Mouse (Mus musculus): ENCODE measurements around the gene Cyp39a1. TPM values are rescaled to one million over a fixed set of nuclear protein-coding genes. Genes with fewer than 3 reads are reported as not detected.

Cyp39a1 gene
- total RNA-seq, 1 experiment from 2014 or later: 4.2 TPM

DNA sequence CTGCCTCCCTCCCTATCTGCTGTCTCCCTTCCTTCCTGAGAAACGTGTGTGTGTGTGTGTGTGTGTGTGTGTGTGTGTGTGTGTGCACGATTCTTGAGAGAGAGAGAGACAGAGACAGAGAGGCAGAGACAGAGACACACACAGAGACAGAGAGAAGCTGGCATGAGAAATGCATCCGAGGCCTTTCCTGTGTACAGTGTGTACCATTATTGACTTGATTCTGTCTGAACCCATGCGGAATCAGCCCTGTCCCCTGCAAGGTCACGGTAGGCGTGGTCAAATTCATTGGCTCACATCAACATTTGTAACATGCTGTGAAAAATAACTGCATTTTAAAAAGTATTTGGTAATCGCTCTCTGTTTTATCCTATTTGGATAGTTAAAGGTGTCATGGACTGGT, 16.9 kb downstream of the Cyp39a1 start:
- DNase-seq: no peak

DNA sequence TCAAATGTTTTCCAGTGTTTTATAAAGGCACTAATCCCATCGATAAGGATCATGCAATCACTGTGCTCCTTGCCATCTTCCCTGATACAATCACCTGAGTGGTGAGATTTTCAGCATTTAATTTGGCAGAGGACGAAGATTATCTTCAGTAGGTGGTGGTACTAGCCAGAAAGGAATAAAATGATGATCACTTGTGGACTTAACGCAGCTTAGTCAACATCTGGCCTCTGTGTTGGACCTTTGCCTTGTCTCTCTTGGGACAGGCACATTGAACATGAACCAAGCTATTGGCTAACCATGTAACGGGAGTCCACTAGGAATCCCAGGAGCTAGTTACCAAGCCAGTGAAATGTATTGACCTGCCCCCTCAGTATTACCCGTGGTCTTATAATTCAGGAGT, 17.4 kb downstream of the Cyp39a1 start:
- DNase-seq: no peak

DNA sequence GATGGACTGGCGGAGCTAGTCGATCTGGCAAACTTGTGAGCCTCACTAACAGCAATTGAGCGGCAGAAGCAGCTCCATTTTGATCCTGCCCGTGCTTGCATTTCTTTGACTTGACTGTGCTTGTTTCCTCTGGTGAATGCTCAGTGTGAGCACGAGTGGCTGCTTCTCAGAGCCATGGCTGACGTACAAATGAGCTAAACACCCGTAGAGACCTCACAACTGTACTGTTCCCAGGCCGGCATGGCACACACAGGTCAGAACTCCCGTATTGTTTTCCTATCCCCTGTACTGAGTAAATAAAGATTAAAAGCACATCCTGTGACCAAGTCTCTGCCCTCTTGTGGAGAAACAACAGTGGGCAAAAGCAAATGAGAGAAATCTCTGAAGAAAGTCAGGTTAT, 22.4 kb downstream of the Cyp39a1 start:
- DNase-seq: no peak

DNA sequence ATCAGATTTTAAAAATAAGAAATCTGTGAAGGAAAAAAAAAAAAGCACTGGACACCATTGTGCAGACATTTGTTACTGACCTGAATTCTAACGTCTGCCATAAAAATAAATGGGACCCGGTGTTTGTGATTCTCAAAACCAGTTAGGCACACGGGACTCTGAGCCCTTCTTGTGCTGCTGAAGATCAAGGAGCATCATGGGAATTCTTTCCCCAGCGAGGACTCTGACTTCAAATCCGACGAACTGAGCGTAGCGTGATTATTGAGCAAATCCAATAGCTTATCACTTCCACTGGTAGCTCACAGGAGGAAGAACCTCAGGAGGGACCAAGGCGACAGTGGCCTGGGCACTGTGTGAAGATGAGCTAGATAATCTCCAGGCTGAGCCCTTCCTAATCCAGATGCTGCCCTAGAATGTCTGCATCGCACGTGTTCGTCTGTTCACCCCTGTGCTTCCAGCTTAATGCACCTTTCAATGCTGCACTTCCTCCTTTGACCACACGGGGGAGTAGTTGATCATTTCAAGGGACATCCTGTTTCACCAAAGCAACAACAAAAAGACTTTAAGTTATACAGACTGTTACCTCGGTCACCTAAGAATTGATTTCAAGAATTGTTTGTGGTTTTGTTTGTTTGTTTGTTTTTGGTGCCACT, 31.9 kb downstream of the Cyp39a1 start:
- DNase-seq: peak; percentile 61

DNA sequence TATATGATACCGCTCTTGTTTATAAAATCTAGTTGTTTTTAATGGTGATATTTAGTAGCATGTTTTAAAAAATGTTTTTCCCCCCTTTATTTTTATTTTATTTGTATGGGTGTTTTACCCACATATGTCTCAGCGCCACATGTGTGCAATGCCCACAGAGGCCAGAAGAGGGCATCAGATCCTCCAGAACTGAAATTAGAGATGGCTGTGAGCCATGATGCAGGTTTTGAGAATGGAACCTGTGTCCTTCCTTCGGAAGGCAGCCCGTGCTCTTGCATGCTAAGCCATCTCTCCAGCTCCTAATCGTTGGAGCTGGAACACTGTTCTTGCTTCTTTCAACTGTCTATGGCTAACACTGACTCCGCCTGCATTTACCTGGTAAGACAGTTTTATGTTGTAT, 33.8 kb downstream of the Cyp39a1 start:
- peak; percentile 48 for DNase-seq

DNA sequence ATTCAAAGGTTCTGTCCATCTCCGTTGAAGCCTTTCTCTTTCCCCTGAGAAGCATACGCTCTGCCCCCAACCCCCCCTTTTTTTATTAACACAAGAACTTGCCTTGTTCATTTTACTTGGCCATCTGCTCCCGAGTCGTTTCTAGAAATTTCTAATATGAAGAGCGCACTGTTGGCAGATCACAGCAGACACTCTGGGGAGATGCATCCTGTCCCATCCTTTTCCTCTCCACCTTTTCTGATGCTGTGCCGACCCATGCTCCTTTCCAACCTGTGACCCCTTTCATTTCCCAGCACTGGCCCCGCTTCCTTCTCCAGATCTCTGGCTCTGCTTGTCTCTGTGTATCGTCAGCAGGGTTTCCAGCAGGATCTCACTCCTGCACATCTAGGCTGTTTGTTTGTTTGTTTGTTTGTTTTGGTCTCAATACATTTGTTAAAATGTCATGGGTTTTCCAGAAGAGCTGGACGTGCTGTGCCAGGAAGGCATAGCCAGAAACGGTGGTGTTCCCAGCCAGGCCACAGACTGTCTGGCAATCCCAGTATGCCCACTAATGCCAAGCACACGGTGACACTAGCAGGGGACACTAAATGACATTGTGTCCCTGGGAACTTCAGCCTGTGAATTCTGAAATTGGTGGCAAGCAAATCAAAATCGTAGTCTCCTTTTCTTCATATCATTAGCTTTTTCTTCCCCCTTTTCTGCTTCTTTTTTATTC, 37.1 kb downstream of the Cyp39a1 start:
- DNase-seq: no peak

DNA sequence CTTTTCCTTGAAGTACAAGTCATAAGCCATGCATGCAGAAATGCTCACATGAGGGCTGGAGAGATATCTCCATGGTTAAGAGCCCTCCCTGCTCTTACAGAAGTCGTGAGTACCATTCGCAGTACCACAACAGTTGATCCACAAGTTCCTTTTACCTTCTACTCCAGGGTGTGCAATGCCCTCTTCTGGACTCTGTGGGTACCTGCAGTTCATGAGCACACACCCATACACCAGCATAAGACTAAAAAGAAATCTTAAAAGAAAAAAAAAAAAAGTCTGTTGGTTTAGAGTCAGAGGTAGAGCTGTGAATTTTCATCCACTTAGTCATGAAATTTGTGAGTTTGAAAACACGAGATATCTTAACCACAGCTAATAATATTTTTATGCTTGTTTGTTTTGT, 39.5 kb downstream of the Cyp39a1 start:
- no peak for DNase-seq

DNA sequence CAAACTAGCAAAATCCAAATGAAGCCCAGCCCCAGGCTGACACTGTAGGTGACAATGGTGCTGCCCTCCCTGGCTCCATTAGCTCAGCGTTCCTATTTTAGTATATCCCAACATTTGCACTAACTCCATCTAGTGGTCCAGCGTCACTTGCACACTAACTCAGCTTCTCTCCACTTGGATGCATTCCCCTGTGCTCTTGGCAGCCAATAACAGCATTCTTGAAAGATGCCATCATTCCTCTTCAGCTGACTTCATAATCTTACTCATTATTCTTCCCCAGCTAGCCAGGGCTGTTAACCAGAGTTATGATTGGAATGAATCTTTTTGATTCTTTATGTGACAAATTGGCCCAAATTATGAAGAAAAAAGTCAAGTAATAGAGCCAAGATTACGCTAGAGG, 40.0 kb downstream of the Cyp39a1 start:
- no peak for DNase-seq

DNA sequence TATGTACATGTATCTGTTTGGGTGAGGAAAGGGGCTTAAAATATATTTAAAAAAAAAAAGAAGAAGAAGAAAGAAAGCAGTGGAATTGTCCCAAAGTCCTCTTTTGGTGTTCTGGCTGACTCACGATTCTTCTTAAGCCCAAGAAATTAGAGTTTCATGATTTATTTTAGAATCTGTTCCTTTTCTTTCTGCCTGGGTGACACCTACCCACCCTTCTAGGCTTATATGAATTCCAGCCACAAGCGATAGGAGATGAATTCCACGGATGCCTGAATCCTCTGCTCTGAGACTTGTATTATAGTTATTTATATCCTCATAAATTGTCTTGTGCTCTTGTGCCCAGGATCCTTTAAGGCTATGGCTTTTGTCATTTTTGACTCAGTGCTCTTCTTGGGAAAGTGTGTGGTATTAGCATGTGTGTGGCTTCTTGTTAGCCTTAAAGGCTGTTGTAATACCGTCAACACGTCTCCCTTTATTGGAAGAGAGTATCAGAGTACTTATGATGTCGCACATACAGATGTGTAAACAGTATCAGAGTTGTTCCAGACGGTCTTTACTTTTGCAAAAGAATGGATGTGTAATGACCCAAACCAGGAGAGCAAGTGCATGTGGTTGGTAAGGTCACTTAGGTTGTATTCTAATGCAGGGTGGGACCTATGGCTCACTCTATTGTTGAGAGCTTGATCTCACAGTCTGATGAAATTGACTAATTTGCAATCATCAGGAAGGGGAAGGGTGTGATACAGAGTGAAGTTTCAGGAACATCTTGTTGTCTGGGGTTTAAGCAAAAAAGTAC, 44.5 kb downstream of the Cyp39a1 start:
- DNase-seq: no peak

DNA sequence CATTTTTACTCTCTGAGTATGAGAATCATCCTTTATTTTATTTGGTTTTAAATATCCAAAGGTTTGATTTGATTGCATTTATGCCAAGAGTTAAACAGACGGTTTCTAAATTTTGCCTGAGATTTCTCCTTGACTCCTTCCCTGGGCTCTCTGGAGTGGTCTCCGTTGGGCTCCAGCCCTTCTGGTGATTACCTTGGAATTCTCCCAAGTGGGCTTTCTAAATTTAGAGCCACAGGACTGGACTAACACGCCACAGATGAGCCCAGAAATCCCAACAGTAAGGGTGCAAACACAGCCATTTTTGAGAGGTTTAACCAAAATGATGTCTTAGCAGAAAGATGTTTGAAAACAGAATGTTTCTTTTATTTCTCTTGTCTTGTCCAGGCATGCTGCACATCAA, 47.0 kb downstream of the Cyp39a1 start:
- no peak for DNase-seq

DNA sequence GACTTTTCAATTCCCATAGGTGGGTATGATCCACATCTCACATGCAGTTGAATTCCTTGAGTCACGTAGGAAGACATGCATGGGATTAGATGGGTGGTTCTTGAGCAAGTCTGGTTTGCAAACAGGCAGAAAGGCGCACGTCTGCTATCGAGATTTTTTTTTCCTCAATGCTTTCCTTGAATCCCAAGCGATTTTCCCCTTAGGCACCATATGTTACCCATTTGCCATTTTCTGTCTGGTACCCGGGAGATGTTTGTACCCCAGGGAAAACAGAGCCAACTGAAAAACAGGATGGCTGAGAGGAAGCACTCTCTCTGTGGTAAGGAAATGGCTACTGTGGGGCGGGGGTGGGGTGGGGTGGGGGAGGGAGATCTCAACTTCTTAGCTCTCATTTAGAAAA, 49.4 kb downstream of the Cyp39a1 start:
- no peak for DNase-seq

DNA sequence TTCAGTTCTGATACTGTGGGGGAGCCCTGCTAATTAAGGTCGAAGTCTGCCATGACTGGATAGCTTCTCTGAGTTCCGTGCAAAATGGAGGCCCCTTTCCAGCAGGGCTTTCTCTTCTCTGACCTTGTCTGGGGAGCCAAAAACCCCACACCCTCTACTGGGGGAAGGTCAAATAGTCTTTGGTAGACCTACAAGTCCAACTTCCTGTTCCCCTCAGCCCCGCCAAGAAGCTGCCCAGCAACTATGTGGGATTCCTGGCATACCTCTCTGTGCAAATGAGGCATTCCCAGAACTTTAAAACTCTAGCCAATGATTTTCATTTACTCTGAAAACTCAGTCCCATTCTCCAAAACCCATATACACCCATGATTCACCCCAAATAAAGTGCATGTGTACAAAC, 52.2 kb downstream of the Cyp39a1 start:
- no peak for DNase-seq

DNA sequence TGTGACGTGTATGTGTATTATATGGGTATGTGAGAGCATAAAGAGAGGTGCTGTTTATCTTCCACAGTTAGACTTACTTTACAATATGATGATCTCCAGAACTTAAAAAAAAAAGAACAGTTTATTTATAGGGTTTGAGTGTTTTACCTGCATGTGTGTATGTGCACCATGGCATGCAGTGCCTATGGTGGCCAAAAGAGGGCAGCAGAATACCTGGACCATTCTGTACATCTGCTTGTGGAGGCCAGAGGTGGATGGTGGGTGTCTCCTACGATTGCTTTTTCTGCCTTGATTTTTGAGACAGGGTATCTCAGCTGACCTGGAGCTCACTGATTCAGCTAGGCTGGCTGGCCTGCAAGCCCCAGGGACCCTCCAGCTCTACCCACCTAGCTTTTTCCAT, 57.3 kb downstream of the Cyp39a1 start:
- no peak for DNase-seq

DNA sequence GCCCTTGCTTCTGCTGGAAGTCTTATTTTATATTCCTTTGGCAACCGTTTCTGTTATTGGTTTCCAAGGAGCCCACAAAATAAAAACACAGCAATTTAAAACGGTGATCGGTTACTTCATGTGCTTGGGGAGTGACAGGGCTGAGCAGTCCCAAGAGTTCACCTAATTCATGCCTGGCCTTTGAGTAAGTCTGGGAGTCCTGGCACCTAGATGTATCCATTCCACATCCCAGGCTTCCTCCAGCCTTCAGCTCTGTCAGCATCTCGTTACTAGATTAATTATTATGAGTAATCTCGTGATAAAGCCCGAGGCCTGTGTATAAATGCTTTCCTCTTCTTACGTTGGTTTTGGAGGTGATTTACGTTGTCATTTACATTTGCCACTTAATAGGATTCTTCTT, 64.1 kb downstream of the Cyp39a1 start:
- no peak for DNase-seq

DNA sequence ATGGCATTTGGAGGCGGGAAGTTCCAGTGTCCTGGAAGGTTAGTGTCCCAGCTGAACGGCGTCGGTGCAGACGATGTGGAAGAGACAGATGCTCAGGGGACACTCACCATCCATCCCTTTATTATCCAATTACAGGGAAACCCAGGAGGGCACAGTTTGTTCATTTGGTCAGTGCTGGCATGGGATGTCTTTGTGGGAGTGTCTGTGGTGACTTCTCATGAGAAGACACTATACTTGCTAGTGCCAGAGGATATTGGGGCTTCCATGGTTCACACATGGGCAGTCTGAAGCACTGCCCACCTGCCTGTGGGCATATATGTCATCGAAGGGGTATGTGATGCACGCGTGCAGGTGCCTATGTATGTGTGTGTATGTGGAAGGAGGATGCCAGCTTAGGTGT, 64.8 kb downstream of the Cyp39a1 start:
- DNase-seq: no peak

DNA sequence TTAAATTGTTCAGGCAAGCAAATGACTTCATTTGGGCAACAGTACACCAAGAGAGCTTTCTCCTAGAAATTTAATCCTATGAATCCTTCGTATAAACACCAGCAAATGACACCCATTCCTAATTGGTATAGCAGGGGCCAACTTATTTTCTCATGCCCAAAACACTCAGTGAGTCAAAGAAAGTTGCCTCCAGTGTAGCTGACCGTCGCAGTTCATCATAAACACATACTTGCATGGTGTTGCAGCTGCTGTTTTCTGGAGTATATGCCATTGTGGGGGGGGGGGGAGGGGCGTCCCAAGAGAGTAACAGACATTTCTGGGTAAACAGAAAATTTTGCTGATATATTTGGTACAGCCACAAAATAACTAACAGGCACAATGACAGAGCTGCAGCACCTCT, 67.0 kb downstream of the Cyp39a1 start:
- no peak for DNase-seq

DNA sequence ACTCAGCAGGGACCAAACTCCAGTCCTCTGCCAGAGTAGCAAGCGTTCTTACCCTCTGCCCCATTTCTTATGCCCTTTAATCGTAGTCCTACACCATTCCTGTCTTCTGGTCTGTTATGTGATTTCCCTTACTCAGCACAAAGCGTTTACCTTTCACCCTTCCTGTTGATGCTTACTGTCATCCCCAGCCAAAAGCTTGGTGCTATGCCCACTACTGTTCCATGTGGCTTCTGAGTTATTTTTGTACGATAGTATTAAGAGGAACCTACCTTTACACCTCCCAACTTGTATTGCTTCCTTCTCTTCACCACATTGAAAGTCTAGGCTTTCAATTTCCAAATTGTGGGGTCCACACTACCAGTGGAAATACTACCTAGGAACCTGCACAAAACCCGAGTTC, 76.7 kb downstream of the Cyp39a1 start:
- DNase-seq: no peak

DNA sequence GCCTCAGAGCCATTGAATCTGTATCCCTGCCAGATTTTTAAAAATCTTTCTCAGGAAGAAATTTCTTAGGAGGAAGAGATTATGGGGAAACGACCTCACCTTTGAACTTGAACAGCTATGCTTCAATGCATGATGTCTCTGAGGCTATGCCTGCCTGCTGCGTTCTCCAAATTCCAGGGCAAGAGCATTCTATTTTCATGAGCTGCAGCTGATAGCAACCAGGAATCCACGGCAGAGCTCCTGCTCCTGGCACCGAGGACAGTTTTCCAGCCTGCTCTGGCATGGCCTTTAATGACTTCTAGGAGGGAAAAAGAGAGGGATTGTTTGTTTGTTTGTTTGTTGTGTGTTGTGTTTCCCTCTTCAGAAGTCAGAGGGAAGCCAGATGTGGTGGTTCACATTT, 77.2 kb downstream of the Cyp39a1 start:
- no peak for DNase-seq

DNA sequence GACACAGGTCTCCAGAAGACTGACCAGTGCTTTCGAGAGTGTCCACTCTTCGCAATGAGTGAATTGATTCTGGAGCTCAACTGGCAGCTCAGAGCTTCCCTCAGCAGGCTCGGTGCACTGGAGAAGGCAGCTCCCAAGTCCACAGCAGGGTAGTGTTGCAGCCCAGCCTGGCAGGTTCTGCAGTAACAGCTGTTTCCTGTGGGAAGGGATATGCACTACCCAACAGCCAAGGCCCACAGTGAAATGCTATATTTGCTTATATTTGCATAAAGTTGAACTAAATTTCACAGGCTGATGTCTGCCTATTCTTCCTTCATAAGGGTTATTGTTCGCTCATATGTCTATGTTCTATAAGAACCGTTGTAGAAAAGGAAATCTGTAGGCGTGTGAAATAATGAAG, 83.9 kb downstream of the Cyp39a1 start:
- DNase-seq: no peak

DNA sequence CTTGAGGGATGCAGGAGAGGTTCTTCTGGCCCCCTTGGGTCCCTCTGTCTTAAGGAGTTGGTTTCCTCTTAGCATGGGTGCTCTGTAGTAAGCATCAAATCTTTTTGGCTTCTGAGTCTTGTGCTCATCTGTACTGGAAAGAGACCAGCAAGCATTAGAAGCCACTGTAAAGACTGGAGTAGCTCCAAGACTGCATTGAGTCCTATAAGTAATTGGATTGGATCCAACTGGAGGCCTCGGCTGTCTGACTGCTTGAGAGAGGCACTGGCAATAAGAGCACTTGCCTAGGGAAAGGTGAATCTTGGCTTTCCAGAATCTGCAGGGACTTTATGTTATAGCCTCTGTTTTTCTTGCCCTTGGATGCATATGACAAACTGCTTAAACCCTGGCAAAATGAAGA, 85.6 kb downstream of the Cyp39a1 start:
- no peak for DNase-seq

DNA sequence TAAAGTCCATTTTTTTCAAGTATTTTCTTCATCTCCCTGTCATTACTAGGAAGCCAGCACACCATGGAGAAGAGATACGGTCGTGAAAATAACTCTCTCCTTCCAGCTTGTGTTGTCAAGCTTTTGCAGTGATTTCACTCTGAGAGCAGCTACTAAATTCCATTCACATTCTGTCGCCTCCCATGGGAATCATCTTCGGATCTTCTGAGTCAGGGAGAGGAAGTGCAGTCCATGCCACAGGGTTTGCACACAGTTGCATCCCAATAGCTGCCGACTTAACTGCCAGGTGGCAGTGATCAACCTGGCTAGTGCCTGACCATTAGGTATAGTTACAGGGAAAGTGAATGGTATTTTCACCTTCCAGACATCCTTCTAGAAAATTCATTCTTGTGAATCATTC, 87.5 kb downstream of the Cyp39a1 start:
- DNase-seq: no peak

DNA sequence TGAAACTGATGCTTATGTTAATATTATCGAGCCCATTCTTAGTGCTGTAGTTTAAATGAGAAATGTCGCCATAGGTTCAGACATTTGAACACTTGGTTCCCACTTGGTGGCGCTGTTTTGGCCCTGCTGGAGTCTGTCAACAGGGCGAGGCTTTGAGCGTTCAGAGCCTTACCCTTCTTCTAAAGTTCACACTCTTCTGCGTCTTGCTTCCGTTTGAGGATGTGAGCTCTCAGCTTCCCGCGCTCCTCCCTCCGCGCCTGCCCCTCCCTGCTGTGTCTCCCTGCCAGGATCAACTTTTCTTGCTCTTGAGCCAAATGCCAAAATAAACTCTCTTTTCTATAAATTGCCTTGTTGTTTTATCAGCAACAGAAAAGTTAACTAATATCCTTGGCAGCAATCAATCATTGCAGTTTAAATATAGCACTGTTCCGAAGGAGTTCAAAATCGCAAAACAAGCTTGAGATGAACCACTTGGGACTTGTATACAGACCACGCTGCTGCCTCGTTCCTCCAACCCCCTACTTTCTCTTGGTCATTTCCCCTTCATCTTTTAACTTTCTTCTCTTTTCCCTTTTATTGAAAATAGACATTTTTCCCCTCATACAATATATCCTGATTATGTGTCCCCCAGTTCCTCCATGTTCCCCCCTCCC, 91.5 kb downstream of the Cyp39a1 start:
- peak; percentile 7 for DNase-seq

DNA sequence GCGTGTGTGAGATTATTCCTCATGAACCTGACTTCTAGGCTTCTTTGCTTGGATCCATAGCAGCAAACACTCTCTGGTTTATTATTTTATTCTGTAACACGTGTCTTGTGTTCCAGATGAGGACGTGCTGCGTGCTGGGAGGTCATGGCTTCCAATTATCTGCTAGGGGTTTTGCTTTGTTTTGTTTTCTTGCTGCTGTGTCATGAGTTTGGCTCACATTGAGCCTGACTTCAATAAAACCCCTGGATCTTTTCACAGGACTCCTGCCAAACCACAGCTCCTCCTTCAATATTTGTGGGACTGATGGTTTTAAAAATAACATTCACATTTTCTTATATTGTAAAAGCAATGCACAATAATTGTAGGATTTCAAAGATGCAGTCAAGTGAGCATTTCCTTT, 117.3 kb downstream of the Cyp39a1 start:
- no peak for DNase-seq

Measured in adrenal gland, postnatal 25 days (tissue).